Mouse (Mus musculus) kidney, postnatal 0 days (tissue): ENCODE measurements around the gene Hoxd10. TPM values are rescaled to one million over a fixed set of nuclear protein-coding genes. Genes with fewer than 3 reads are reported as not detected.

Experiments
- ATAC-seq: fragments of 200-750 bp; cut with Nextera tagmentation; replicated peaks from 2 replicates; pipeline ENCODE4 v1.8.0; 2017; ENCODE audit warnings: low read depth, moderate number of reproducible peaks, moderate TSS enrichment, moderate library complexity; ENCODE audit not compliant: low FRiP score
- DNase-seq: peaks from one replicate; pipeline ENCODE4 v3.0.0-alpha.2; 2016; ENCODE audit warnings: low spot score
- H3K27ac ChIP-seq: fragments of 300-500 bp; sonication (generic); 2 replicates; pipeline ENCODE4 v1.5.1; 2014; ENCODE audit warnings: mild to moderate bottlenecking
- H3K27me3 ChIP-seq: fragments of 300-500 bp; sonication (generic); 2 replicates; pipeline ENCODE4 v1.6.1; 2014; ENCODE audit warnings: low read length, mixed read lengths; ENCODE audit not compliant: insufficient read depth
- H3K36me3 ChIP-seq: fragments of 300-500 bp; sonication (generic); 2 replicates; pipeline ENCODE4 v1.6.1; 2014; ENCODE audit warnings: low read length, mixed read lengths; ENCODE audit not compliant: insufficient read depth
- H3K4me1 ChIP-seq: fragments of 300-500 bp; sonication (generic); replicated peaks from 2 replicates; pipeline ENCODE4 v1.6.1; 2014; ENCODE audit warnings: antibody characterized with exemption, low read length, mixed read lengths; ENCODE audit not compliant: insufficient read depth
- H3K4me2 ChIP-seq: fragments of 300-500 bp; sonication (generic); 2 replicates; pipeline ENCODE4 v1.6.1; 2014; ENCODE audit warnings: mild to moderate bottlenecking, low read length, moderate library complexity, mixed read lengths
- H3K4me3 ChIP-seq: fragments of 300-500 bp; sonication (generic); replicated peaks from 2 replicates; pipeline ENCODE4 v1.5.1; 2014; ENCODE audit warnings: low read depth, low read length
- H3K9ac ChIP-seq: fragments of 300-500 bp; sonication (generic); 2 replicates; pipeline ENCODE4 v1.6.1; 2014; ENCODE audit warnings: low read depth, low read length
- H3K9me3 ChIP-seq: fragments of 300-500 bp; sonication (generic); replicated peaks from 2 replicates; pipeline ENCODE4 v1.6.1; 2016; ENCODE audit warnings: low read length, inconsistent platforms, mixed read lengths
- CTCF ChIP-seq: IDR thresholded peaks from 2 replicates; pipeline ENCODE4 v1.5.1; 2016; ENCODE audit warnings: antibody characterized with exemption, low read depth, mild to moderate bottlenecking, moderate library complexity
- WGBS: fragments of 180-500 bp; shearing (Covaris S2); extraction: QIAGEN DNeasy Blood & Tissue Kit; methylation state at CpG from one replicate; pipeline ENCODE4 v1.1.7; 2014; 5-methylcytosine and 5-hydroxymethylcytosine counted together
- polyA plus RNA-seq: library from polyadenylated mRNA; unstranded; fragments of >200 nt; fragmentation: Nextera tagmentation; extraction: Ambion mirVana; gene quantifications from 2 replicates; pipeline ENCODE4 v1.2.1, GENCODE M21; 2015

The Hoxd10 gene
- polyA plus RNA-seq, 1 experiment from 2014 or later = 44.6 TPM

- peak overlapping the region; percentile 89 for H3K4me3 ChIP-seq
- ATAC-seq = peak; percentile 70
- no peaks in the 10 kb centered on the region for H3K27me3 ChIP-seq
- peak overlapping the region; percentile 100 for H3K9ac ChIP-seq
- WGBS = 17% methylated on average over 26 of the region's 26 CpGs
- DNase-seq = no peak
- no peaks in the 10 kb centered on the region for H3K9me3 ChIP-seq
- H3K4me1 ChIP-seq = peaks cover 13% of the 10 kb centered on the region
- no peak for TF ChIP-seq CTCF
- no peaks in the 10 kb centered on the region for H3K36me3 ChIP-seq
- peak overlapping the region; percentile 100 for H3K27ac ChIP-seq
- peak overlapping the region; percentile 81 for H3K4me2 ChIP-seq
Measured at GRCm38 (mm10) chr2:74703720-74704392, 12.1 kb downstream of the Hoxd10 start.

GRCm38 (mm10) chr2:74704393-74704998 lies 12.8 kb downstream of the Hoxd10 start, which contains the start of gene Hoxd8:
Hoxd8 (plus strand) TSS chr2:74704615.
- WGBS = under 1% methylated on average over 36 of the region's 52 CpGs
- peak; percentile 89 for DNase-seq
- peak within 1 kb of the TSS; percentile 100 for H3K9ac ChIP-seq
- peak within 1 kb of the TSS; percentile 89 for H3K4me3 ChIP-seq
- peak within 1 kb of the TSS; percentile 81 for H3K4me2 ChIP-seq
- no peak for TF ChIP-seq CTCF
- H3K27me3 ChIP-seq = no peaks in the 10 kb centered on the region
- peaks cover 20% of the 10 kb centered on the region for H3K4me1 ChIP-seq
- H3K27ac ChIP-seq = peak within 1 kb of the TSS; percentile 100
- peak; percentile 68 for ATAC-seq
- H3K9me3 ChIP-seq = no peaks in the 10 kb centered on the region
- no peaks in the 10 kb centered on the region for H3K36me3 ChIP-seq

- WGBS = 1% methylated on average over 19 of the region's 66 CpGs
- peak overlapping the region; percentile 100 for H3K9ac ChIP-seq
- H3K36me3 ChIP-seq = no peaks in the 10 kb centered on the region
- no peaks in the 10 kb centered on the region for H3K27me3 ChIP-seq
- peak overlapping the region; percentile 81 for H3K4me2 ChIP-seq
- peak overlapping the region; percentile 100 for H3K27ac ChIP-seq
- ATAC-seq (peak; percentile 40), DNase-seq (peak; percentile 44)
- peaks cover 19% of the 10 kb centered on the region for H3K4me1 ChIP-seq
- H3K4me3 ChIP-seq = peak overlapping the region; percentile 89
- TF ChIP-seq CTCF = no peak
- H3K9me3 ChIP-seq = no peaks in the 10 kb centered on the region
Measured at GRCm38 (mm10) chr2:74704999-74705466, 13.3 kb downstream of the Hoxd10 start.

- WGBS = under 1% methylated on average over 63 of the region's 85 CpGs
- ATAC-seq = peak; percentile 14; the same call in 1 of the 2 replicates
- Histone ChIP-seq H3K36me3 (no peaks in the 10 kb centered on the region), H3K27ac (peak overlapping the region; percentile 100), H3K9me3 (no peaks in the 10 kb centered on the region), H3K27me3 (no peaks in the 10 kb centered on the region), H3K4me3 (peak overlapping the region; percentile 89), H3K4me2 (peak overlapping the region; percentile 81), H3K4me1 (peaks cover 14% of the 10 kb centered on the region; the same call in 1 of the 2 replicates), H3K9ac (peak overlapping the region; percentile 100)
- TF ChIP-seq CTCF = no peak
- peak; percentile 88 for DNase-seq
Measured at GRCm38 (mm10) chr2:74705467-74706089, 13.9 kb downstream of the Hoxd10 start.

- Histone ChIP-seq H3K4me1 (peaks cover 11% of the 10 kb centered on the region; the same call in 1 of the 2 replicates), H3K27ac (peak overlapping the region; percentile 100), H3K4me3 (peak overlapping the region; percentile 89), H3K9ac (peak overlapping the region; percentile 100), H3K9me3 (no peaks in the 10 kb centered on the region), H3K27me3 (no peaks in the 10 kb centered on the region), H3K4me2 (peak overlapping the region; percentile 81), H3K36me3 (no peaks in the 10 kb centered on the region)
- ATAC-seq (no peak), DNase-seq (no peak)
- WGBS = 4% methylated on average over 13 of the region's 13 CpGs
- no peak for TF ChIP-seq CTCF
Measured at GRCm38 (mm10) chr2:74706393-74706960, 14.8 kb downstream of the Hoxd10 start.

- Histone ChIP-seq H3K9ac (peak overlapping the region; percentile 66), H3K36me3 (no peaks in the 10 kb centered on the region), H3K4me3 (peak overlapping the region; percentile 89), H3K4me2 (peak overlapping the region; percentile 81), H3K9me3 (no peaks in the 10 kb centered on the region), H3K4me1 (peaks cover 11% of the 10 kb centered on the region; the same call in 1 of the 2 replicates), H3K27ac (peak overlapping the region; percentile 70), H3K27me3 (no peaks in the 10 kb centered on the region)
- WGBS = 14% methylated on average over 7 of the region's 7 CpGs
- no peak for TF ChIP-seq CTCF
- ATAC-seq (no peak), DNase-seq (no peak)
Measured at GRCm38 (mm10) chr2:74707599-74707998, 15.9 kb downstream of the Hoxd10 start.
